Mouse (Mus musculus) heart, embryonic 11.5 days (tissue): ENCODE data around the gene Ubtd2. TPM values are rescaled to one million over a fixed set of nuclear protein-coding genes. Genes with fewer than 3 reads are reported as not detected.
"Not testable (repeated sequence)": the region's sequence is repeated elsewhere in the genome, so short reads cannot be mapped to it uniquely, and the experiment has no call there.

Source experiments
- ATAC-seq: fragments of 200-750 bp; cut with Nextera tagmentation; replicated peaks from 2 replicates; pipeline ENCODE4 v1.8.0; 2017; ENCODE audit warnings: moderate library complexity; ENCODE audit not compliant: insufficient number of reproducible peaks, low FRiP score, low TSS enrichment
- H3K27ac ChIP-seq: fragments of 300-500 bp; sonication (generic); 2 replicates; pipeline ENCODE4 v1.5.1; 2014; ENCODE audit warnings: mild to moderate bottlenecking, low read depth, low read length
- H3K27me3 ChIP-seq: fragments of 300-500 bp; sonication (generic); 2 replicates; pipeline ENCODE4 v1.6.1; 2014; ENCODE audit warnings: mild to moderate bottlenecking, low read length, mixed read lengths; ENCODE audit not compliant: control insufficient read depth, insufficient read depth
- H3K36me3 ChIP-seq: fragments of 300-500 bp; sonication (generic); 2 replicates; pipeline ENCODE4 v1.6.1; 2014; ENCODE audit warnings: mild to moderate bottlenecking, low read length, moderate library complexity, mixed read lengths; ENCODE audit not compliant: control insufficient read depth, insufficient read depth
- H3K4me1 ChIP-seq: fragments of 300-500 bp; sonication (generic); 2 replicates; pipeline ENCODE4 v1.6.1; 2014; ENCODE audit warnings: low read length; ENCODE audit not compliant: control insufficient read depth, insufficient read depth
- H3K4me2 ChIP-seq: fragments of 300-500 bp; sonication (generic); 2 replicates; pipeline ENCODE4 v1.6.1; 2014; ENCODE audit warnings: mild to moderate bottlenecking, moderate library complexity
- H3K4me3 ChIP-seq: fragments of 300-500 bp; sonication (generic); 2 replicates; pipeline ENCODE4 v1.5.1; 2014; ENCODE audit warnings: low read depth, low read length
- H3K9ac ChIP-seq: fragments of 300-500 bp; sonication (generic); 2 replicates; pipeline ENCODE4 v1.6.1; 2014; ENCODE audit warnings: mild to moderate bottlenecking, low read depth, low read length, moderate library complexity
- H3K9me3 ChIP-seq: fragments of 300-500 bp; sonication (generic); replicated peaks from 2 replicates; pipeline ENCODE4 v1.6.1; 2016; ENCODE audit warnings: low read length; ENCODE audit not compliant: control insufficient read depth
- WGBS: fragments of 180-500 bp; shearing (Covaris S2); extraction: QIAGEN DNeasy Blood & Tissue Kit; methylation state at CpG from one replicate; pipeline ENCODE4 v1.1.7; 2014; ENCODE audit not compliant: insufficient replicate concordance; 5-methylcytosine and 5-hydroxymethylcytosine counted together
- polyA plus RNA-seq: library from polyadenylated mRNA; unstranded; fragments of >200 nt; fragmentation: Nextera tagmentation; extraction: Ambion mirVana; gene quantifications from 2 replicates; pipeline ENCODE4 v1.2.1, GENCODE M21; 2014

The Ubtd2 gene
- polyA plus RNA-seq, 1 experiment from 2014 or later = 34.7 TPM

DNA sequence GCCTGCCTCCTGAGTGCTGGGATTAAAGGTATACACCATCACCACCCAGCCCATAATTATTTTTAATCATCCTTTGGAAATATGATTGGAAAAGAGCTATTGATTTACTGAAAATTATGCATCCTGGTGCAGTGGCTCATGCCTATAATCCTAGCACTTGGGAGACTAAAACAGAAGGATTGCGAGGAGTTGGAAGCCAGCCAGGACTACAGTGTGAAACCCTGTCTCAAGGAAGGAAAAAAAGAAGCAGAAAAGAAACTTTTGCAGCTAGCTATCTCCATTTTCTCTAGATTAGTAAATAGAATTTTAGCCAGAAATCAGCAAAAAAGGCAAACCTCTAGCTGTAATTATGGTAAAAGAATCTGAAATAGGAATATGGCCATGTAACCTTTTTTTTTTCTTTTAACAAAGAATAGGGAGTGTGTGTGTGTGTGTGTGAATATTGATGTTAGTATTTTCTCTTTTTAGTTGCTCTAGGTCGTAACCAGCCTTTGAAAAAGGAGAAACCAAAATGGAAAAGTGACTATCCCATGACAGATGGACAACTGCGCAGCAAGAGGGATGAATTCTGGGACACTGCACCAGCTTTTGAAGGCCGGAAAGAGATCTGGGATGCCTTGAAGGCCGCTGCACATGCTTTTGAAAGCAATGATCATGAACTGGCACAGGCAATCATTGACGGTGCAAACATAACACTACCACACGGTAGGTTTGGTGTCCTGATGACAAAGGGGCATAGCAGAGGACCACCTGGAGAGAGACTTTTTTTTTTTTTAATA, 43.8 kb downstream of the Ubtd2 start:
- H3K36me3 ChIP-seq = no peaks in the 10 kb centered on the region
- H3K4me2 ChIP-seq = no peak overlapping the region
- H3K4me3 ChIP-seq = no peak overlapping the region
- no peak overlapping the region for H3K27ac ChIP-seq
- H3K9ac ChIP-seq = no peak overlapping the region
- no peaks in the 10 kb centered on the region for H3K9me3 ChIP-seq
- no peaks in the 10 kb centered on the region for H3K4me1 ChIP-seq
- ATAC-seq = no peak
- no peaks in the 10 kb centered on the region for H3K27me3 ChIP-seq
- WGBS = 90% methylated on average over 7 of the region's 7 CpGs

DNA sequence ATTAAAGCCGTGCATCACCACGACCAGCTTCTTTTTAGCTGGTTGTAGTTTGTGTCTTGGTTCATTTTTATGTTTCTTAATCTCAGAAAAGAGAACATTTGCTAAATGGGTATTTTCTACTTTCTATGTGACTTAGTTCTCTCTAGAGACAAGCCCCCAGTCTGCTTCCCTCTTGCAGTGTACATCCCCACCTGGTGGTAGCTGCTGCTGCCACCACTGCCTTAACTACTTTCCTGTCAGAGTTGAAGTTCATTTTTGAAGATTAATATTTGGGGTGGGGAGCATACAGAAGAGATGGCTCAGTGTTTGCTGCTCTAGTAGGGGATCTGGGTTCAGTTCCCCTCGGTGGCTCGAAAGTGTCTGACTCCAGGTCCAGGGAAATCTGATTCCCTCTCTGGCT, 44.8 kb downstream of the Ubtd2 start:
- WGBS = 82% methylated on average over 4 of the region's 4 CpGs
- H3K4me3 ChIP-seq = no peak overlapping the region
- ATAC-seq = no peak
- no peaks in the 10 kb centered on the region for H3K27me3 ChIP-seq
- H3K4me2 ChIP-seq = no peak overlapping the region
- no peak overlapping the region for H3K9ac ChIP-seq
- H3K9me3 ChIP-seq = no peaks in the 10 kb centered on the region
- no peaks in the 10 kb centered on the region for H3K36me3 ChIP-seq
- no peak overlapping the region for H3K27ac ChIP-seq
- no peaks in the 10 kb centered on the region for H3K4me1 ChIP-seq

- no peaks in the 10 kb centered on the region for H3K36me3 ChIP-seq
Observed at GRCm38 (mm10) chr11:32503711-32504110, 48.5 kb downstream of the Ubtd2 start.

GRCm38 (mm10) chr11:32505091-32505739, 50.0 kb downstream of the Ubtd2 start:
- Histone ChIP-seq H3K4me2 (no peak overlapping the region), H3K4me3 (no peak overlapping the region), H3K27ac (0 out of 2 replicates have a peak overlapping the region, but pooled peaks have one; percentile 1), H3K27me3 (no peaks in the 10 kb centered on the region), H3K9ac (no peak overlapping the region), H3K4me1 (no peaks in the 10 kb centered on the region), H3K9me3 (no peaks in the 10 kb centered on the region), H3K36me3 (no peaks in the 10 kb centered on the region)
- ATAC-seq = no peak
- WGBS = 69% methylated on average over 7 of the region's 7 CpGs

More at GRCm38 (mm10) chr11:32503711-32504110, 48.5 kb downstream of the Ubtd2 start:
- 95% methylated on average over 2 of the region's 2 CpGs for WGBS
- Histone ChIP-seq H3K4me3 (no peak overlapping the region), H3K27me3 (no peaks in the 10 kb centered on the region), H3K27ac (no peak overlapping the region), H3K9ac (no peak overlapping the region), H3K9me3 (no peaks in the 10 kb centered on the region), H3K4me2 (no peak overlapping the region), H3K4me1 (no peaks in the 10 kb centered on the region)
- no peak for ATAC-seq

- Histone ChIP-seq H3K9me3 (no peaks in the 10 kb centered on the region), H3K27me3 (no peaks in the 10 kb centered on the region), H3K27ac (no peak overlapping the region), H3K4me3 (no peak overlapping the region), H3K4me1 (peaks cover 6% of the 10 kb centered on the region; the same call in 1 of the 2 replicates), H3K4me2 (no peak overlapping the region), H3K36me3 (no peaks in the 10 kb centered on the region), H3K9ac (no peak overlapping the region)
- no peak for ATAC-seq
- 61% methylated on average over 1 of the region's 1 CpGs for WGBS
Observed at GRCm38 (mm10) chr11:32510930-32511329, 55.8 kb downstream of the Ubtd2 start.

DNA sequence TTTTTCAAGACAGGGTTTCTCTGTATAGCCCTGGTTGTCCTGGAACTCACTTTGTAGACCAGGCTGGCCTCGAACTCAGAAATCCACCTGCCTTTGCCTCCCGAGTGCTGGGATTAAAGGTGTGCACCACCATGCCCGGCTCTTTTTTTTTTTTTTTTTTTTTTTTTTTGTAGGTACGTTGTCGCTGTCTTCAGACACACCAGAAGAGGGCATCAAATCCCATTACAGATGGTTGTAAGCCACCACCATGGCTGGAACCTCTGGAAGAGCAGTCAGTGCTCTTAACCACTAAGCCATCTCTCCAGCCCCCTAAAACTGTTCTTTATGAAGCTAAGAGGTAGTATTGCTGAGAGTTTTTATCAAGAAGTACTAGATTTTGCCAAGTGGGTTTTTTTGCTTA, 59.7 kb downstream of the Ubtd2 start:
- H3K9me3 ChIP-seq, H3K4me2 ChIP-seq, H3K27ac ChIP-seq, H3K36me3 ChIP-seq, ATAC-seq, H3K4me1 ChIP-seq, H3K4me3 ChIP-seq, H3K9ac ChIP-seq, H3K27me3 ChIP-seq: not testable (repeated sequence)
- WGBS = 80% methylated on average over 5 of the region's 5 CpGs

- Histone ChIP-seq H3K36me3 (peaks cover 4% of the 10 kb centered on the region; the same call in 1 of the 2 replicates), H3K27ac (no peak overlapping the region), H3K4me1 (peaks cover 6% of the 10 kb centered on the region; the same call in 1 of the 2 replicates), H3K27me3 (no peaks in the 10 kb centered on the region), H3K4me3 (no peak overlapping the region), H3K9me3 (no peaks in the 10 kb centered on the region), H3K4me2 (no peak overlapping the region), H3K9ac (no peak overlapping the region)
- 92% methylated on average over 12 of the region's 12 CpGs for WGBS
- ATAC-seq = no peak
Observed at GRCm38 (mm10) chr11:32516091-32516490, 60.9 kb downstream of the Ubtd2 start.

DNA sequence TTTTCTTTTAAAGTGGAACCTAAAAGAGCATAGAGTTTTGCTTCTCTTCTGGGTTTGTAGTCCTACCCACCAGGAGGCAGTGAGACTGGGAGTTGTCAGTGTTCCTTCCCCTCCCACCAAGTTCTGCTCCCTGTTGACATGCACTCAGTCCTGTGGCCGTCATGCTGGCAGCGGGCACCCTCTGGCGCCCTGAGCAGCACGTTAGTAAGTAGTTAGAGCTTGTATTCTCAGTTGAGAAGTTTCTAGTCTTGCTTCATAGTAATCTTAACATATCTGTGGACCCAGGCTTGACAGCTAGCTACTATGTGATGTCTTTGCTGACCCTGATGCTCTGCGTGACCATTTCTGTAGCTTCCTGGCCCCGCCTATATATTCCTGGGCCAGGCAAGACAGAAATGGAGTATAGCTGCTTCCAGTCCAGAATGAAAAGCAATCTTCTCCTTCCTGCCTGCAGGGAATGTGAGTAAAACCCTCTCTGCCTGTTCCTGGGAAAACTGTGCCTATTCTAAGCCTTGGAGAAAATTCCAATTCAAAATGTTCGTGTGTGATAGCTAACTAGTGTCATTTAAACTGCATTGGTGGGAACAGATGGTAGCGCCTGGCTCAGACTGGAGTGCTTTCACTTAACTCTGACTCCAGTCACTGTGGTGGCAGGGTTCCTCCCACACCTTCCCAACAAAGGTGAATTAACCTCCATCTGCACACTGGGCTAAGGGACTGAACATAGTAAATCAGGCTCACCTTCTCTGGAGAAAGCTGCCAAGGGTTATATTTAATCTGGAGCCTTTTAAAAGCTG, 61.9 kb downstream of the Ubtd2 start:
- Histone ChIP-seq H3K4me2 (no peak overlapping the region), H3K9me3 (no peaks in the 10 kb centered on the region), H3K4me1 (no peaks in the 10 kb centered on the region), H3K36me3 (peaks cover 4% of the 10 kb centered on the region; the same call in 1 of the 2 replicates), H3K27ac (no peak overlapping the region), H3K9ac (no peak overlapping the region), H3K27me3 (no peaks in the 10 kb centered on the region), H3K4me3 (no peak overlapping the region)
- ATAC-seq = no peak
- 85% methylated on average over 8 of the region's 8 CpGs for WGBS
